Mouse (Mus musculus): ENCODE results near the gene Sulf2.

Sulf2 gene

DNA sequence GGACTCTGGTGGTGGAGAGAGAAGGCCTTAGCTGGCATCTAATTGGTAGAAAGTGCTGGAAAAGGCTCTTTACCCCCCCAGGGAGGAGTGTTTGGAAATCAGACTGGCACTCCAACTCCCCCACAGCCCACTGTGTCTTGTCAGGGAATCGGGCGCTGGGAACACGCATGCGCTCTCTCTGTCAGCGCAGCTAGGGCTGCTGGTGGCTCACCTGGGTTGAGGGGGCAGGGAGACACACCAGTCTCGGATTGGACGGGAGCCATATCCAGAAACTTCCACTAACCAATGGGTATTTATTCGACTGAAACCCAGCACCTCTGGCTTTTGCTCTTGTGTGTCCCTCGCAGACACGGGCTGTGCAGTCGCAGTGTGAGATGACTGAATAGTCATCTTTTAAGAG lies 42.5 kb downstream of the Sulf2 start:
- DNase-seq = no peak

DNA sequence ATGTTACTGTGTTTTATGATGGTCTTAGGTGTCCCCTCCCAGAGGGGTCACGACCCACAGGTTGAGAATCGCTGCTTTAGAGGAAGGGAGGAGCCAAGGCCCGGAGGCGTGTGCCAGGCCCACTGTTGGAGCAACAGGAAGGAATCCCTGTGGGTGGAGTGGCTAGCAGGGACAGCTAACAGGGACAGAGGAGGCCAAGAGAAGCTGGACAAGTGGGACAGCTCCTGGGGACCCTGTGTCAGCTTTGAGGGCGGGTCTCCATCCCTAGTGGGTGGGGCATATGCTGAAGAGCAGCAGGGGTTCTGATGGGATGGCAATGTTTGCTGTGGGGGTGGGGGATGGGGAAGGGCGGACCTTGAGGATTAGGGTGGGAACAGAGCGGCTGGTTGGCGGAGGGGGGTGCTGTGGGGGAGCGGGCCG lies 43.6 kb downstream of the Sulf2 start:
- DNase-seq = no peak

DNA sequence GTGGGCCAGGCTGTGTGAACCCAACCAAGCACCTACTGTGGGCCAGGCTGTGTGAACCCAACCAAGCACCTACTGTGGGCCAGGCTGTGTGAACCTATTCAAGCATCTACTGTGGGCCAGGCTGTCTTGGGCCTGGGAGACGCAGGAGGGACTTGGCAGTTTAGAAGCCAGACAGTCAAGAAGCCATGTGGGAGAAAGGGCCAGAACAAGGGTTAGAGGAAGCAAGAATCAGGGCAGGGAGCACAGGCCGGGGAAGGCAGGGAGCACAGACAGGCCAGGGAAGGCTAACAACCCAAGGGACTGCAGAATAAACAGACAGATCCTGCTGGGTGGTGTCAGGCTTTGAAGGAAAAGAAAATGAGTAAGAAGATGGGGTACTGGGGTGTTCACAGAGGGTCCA lies 44.2 kb downstream of the Sulf2 start:
- DNase-seq = no peak

DNA sequence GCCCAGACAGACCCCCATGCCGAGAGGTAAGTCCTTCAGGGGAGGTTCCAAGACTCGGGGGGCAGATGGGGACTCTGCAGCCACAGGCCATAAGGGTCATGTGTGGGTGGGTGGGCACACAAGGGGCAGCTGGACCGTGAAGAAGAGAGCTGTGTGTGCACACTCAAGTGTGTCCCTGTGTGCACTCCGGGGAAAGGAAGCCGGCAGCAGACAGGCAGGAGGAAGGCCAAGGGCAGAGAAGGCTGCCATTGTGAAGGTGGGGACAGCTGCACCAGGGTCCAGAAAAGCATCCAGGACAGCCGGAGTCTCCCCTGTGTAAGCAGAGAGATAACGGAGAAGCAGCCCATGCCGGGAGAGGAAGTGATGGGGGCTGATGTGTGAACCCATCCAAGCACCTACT lies 44.7 kb downstream of the Sulf2 start:
- no peak for DNase-seq

DNA sequence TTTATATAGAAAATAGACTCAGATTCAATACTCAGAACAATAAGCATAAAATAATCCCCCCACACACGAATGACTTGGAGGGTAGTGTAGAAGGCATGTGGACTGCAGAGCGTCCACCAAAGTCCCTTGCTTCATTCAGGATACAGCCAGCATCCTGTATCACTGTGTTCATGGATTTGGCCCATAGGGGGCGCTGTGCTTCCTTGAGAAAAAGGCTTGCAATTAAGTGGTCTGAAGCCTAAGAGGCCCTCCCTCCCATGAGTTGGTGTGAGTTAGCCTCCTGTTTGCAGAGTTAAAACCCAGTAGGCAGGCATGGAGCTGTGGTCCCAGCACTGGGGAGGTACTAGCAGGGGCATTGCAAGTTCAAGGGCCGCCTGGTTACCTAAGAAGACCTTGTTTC lies 47.1 kb downstream of the Sulf2 start:
- peak; percentile 80 for DNase-seq

DNA sequence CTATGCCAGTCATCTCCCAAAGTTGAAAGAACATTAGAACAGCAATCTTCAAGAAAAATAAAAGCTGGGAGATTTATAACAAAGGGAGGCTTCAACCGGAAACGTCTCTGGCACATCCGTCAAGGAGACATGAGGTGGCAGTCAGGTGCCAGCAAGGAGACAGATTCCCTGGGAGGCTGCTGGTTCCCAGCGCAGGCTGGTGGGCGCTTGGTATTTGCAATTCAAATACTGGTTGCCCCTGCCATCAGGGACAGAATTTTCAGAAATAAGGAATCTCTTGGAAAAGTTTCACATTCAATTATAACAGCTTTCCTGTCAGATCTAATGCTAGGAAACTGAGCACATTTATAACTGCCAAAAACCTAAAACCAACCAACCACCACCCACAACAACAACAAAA lies 47.6 kb downstream of the Sulf2 start:
- no peak for DNase-seq

DNA sequence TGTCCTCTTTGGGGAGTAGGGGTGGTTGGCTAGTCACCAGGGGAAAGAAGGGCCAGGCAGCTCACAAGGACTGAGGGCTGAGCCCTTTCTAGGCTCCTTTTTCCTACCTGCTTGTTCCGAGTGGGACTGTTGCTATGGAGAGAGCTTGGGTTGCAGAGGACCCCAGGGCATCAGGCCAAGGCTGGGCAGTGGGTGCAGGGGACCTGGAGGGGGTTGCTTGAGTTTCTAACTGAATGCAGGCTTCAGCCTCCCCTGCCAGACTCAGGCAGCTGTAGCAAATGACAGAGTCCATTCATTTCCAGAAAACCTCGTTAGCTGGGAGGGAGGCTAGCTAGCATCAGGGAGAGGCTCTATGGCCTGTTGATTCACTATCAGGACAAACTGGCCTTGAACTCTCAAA lies 48.8 kb downstream of the Sulf2 start:
- DNase-seq = peak; percentile 26

DNA sequence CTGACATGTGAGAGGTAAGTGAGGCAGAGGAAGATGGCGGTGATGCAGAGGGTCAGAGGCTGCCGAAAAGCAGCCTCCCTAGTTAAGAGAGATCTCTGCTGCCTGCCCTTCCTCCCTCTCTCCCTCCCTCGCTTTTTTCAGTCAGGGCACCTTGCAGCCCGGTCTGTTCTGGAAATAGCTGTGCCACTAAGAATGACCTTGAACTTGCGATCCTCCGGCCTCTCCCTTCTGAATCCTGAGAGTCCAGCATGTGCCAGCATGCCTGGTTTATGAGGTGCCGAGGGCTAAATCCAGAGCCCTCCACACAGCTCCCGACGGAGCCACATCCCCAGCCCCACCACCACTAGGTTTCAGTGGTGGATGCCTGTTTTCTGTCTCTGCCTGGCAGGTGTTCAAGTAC lies 49.6 kb downstream of the Sulf2 start:
- DNase-seq = no peak

DNA sequence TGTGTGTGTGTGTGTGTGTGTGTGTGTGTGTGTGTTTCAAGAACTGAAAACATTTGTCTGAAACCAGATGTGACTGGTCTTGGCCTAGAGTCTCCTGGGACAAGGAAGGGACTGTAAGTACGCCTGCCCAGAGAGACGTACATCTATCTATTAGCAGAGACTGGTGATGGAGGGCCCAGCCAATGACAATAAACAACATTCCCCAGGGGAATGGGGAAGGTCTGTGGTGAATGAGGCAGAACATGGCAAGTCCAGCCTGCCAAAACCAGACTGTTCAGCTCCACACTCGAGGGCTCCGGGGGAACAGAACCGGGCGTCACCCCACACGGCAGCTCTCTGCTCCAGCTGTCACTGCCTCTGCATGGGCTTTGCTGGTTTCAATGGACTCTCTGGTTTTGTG lies 52.6 kb downstream of the Sulf2 start:
- DNase-seq = no peak

DNA sequence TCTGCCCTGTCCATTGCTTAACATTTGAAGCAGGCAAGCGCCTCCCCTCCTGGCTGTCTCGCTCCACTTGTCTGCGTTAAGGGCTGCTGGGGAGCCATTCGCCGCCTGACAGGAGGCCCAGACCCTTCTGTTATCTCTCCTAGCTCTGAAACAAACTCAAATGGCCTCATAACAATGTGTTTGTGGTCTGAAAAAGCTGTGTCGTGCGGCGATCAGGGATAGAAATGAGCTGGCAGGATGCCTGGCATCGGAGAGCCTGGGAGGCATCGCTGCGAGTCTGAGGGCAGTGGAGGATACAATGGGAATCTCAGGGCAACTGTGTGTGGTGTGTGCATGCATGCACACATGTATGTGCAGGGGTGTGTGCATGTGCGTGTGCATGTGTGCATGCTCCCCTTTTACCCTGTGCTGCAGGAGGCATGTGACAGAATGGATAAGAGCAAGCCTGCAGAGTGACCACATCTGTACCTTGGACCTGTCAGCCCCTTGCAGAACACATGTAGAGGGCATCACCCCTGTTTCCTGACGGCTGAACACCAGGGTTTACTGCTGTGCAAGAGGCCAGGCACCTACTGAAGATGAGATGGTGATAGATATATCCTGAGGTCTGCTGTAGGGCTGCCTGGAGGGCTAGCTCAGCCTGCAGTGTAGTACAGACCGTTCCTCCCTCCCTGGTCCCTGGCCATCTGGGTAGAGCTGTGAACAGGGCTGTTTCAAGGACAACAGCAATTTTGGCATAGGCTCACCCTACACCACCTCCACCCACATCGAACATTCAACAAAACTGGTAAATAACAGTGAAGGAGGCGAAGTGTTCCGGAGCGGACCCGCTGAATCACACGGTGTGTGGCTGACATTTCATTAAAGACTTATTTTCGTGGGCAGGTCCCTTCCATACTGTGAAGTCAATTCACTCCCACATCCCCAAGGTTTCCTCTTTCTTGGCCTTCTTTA lies 54.9 kb downstream of the Sulf2 start:
- peak; percentile 32 for DNase-seq

DNA sequence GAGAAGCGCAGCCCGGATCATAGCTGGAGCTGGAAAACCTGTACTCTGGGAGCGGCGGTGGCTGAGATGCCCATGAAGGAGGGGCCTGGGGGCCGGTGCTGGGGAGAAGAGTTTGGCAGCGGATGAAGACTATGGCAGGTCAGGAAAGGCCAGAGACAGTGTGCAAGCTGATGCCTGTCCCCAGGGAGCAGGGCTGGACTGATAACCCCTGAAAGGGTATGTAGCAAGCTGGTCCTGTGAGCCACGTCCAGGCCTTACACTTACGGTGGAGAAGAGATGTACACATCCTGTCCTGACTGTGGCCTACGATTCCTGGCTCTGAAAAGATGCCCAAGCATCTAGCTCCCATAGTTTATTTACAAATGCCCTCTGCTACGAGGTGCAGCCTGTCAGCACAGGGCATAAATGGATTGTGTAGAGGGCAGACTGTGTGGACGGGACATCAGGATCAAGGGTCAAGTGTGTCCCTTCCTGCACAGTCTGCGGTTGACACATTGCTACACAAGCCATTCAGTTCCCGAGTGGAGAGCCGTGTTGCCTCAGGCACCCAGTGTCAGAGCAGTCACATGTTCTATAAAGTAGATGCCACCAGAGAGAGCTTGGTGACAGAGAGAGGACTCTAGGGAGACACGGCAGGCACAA lies 57.0 kb downstream of the Sulf2 start:
- DNase-seq = no peak

DNA sequence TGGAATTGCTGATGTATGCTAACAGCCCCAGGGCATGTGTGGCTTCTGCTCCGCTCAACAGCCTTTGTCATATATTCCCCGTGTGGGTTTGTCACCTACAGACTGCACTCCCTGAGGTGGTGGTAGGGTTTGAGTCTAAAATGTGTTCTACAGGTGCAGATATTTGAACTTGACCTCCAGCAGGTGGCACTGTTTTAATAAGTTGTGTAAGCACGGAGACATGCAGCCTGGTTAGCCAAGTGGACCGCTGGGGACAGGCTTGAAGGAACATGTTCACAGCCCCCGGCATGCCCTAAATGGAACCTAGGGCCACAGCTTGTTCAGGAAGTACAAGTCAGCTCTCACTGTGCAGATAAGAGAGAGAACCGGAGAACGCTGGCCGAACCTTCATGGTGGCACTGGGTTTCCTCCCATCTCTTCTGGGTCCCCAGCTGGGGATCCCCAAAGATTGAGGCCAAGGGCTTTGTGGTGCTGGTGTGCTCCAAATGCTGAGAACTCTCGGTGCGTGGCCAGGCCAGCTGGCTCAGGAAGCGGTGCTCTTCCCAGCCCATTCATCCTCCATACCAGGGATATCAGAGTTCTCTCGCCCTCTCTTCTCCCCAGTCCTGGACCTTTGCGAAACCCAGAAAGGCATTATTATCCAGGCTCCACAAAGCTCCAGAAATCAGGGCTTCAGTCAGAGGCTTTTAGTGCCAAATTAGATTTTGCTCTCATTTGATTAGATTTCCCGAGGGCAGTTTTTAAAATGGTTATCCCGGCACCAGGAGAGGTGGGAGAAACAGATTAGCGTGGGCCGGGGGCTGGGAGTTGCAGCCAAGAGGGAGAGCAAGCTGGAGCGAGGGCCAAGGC lies 57.8 kb downstream of the Sulf2 start:
- no peak for DNase-seq

DNA sequence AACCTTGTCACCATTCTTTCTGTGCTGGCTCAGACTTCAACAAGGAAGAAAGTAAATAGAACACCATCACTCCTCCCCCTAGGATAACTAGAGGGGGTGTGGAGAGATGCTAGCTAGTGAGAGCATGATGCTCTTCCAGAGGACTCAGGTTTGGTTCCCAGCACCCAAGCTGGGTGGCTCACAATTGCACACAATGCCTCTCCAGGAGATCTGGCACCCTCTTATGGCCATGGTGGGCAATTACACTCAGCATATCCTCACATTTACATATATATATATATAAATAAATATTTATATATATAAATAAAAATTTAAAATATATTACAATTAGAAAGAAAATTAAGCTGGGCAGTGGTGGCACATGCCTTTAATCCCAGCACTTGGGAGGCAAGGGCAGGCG lies 58.6 kb downstream of the Sulf2 start:
- no peak for DNase-seq

DNA sequence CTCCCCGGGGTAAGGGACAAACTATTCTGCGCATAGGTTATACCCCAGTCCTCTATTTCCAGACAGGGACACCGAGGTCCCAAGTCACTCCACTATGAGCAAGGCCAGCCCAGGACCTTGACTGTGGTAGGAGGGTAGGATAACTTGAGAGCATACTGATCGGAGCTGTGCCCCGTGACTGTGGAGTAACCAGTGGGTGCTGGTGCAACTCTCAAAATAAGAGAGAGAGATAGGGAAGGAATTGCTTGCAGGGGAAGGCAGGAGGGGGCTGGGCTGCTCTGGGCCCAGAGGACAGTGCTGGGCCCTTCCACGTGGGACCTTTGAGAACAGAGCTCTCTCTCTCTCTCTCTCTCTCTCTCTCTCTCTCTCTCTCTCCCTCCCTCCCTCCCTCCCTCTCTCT lies 59.2 kb downstream of the Sulf2 start:
- DNase-seq = no peak

DNA sequence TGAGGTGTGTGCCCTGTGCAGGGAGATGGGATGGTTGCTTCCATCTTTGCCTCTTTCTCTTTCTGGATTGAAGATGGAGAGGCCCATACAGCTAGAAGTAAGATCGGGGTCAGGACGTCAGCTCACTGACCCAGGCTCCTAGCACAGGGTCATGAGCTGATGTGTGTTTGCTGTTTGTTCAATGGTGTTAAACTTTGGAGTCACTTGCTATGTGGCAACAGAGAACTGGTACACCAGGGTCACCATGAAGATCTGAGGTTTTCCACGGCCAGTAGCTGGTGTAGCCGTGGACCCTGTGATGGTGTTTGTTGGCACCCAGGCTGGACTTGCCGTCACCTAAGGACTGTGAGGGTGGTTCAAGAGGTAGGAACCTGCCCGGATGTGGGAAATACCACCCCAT lies 63.1 kb downstream of the Sulf2 start:
- DNase-seq = no peak

DNA sequence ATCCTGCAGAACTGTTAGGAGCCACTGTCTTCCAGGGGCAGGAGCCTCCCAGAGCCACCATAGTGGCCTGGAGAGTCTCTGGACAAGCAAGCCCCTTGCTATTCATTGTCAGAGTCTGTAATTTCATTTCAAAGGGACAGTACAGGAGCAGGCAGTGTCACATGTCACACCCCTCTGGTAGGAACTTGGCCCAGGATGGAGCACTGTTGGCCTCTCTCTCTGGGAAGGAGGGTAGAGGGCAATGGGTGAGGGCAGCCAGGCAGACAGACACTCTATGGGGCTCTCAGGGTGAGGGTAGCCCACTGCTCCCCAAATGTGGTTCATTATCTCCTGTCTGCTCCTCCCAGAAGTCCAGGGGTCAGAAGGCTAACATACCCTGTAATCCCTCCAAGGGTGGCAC lies 63.9 kb downstream of the Sulf2 start:
- no peak for DNase-seq

DNA sequence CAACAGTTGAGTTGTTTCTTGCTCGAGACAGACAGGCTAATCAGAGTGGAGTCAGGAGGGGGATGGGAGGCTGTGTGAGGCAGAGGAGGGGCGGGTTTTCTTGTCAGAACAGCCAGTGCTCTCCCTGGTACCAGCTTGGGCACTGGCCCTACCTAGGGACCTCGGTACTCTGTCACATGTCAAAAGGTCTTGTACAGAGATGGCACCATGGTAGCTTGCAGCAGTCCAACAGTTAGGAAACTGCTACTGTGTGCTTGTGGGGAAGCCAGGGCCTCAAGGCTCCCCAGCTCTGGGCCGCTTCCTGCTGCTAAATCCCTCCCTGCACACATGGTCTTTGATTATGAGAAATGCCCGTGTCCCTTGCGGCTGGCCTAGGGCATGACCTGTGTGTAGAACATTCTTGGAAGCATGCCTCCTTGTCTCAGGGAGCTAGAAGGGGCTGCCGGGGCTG lies 65.3 kb downstream of the Sulf2 start:
- DNase-seq = no peak

DNA sequence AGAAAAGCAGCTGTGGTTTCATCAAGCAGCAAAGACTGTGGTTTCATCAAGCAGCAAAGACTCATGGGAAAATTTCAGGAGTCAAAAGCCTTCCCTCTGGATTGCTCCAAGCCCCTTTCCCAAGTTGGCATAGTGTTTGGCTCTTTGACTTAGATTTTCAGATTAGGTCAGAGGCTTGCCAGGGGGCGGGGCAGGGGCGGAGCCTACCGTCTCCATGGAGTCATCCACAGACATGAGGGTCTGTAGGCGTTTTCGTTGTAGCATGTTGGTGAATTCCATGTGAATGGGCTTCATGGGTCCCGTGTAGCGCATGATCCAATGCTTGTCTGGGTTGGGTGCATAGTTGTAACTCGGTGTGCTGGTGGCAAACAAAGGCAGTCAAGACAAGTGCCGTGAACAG lies 66.5 kb downstream of the Sulf2 start:
- no peak for DNase-seq

DNA sequence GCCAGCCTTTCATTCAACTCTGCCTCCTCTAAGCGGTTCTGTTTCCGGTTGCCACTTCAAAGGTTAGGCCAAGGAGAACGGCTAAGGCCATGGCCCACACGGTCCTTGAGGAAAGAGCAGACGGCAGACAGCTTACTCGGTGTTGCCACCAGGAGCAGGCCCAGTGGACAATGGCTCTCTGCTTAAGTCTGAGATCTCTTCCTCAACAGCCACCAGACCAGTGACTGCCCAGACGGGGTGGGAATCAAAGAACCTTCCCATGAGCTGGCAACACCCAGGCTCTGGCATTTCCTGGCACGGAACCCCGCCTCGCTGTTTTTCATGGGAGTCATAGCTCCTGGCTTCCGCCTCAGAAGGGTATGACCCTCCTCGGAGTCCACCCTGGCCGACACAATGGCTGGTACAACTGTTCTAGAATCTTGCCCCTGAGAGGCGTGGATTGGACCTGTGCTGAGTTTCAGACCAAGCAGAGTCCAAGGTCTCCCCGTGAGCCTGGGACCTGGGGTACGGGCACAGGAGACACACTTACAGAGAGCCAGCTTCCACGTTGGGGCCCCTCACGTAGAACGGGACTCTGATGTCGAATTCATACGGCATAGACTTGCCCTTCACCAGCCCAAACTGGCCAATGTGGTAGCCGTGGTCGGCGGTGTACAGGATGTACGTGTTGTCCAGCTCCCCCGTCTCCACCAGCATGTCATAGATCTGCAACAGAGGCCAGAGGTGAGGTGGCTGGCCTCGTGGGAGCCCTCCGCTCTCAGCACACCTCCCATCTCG lies 68.8 kb downstream of the Sulf2 start:
- DNase-seq = no peak

DNA sequence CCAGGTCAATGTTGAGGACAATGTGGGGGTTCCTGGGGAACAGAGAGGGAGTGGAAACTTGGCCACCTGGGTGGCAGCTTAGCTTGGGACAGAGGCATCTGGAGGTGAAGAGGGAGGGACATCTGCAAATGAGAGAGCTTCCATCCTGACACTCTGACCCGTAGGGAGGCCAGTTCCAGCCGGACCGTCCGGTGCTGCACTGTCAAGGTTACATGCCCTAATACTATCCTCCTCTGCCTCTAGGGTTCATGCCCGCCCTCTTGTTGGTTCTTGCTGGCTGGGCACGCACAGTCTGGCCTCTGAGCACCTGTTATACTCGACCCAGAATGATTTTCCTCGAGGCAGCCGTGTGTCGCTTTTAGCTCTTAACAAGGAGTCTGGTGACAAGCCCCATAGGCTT lies 69.7 kb downstream of the Sulf2 start:
- no peak for DNase-seq

DNA sequence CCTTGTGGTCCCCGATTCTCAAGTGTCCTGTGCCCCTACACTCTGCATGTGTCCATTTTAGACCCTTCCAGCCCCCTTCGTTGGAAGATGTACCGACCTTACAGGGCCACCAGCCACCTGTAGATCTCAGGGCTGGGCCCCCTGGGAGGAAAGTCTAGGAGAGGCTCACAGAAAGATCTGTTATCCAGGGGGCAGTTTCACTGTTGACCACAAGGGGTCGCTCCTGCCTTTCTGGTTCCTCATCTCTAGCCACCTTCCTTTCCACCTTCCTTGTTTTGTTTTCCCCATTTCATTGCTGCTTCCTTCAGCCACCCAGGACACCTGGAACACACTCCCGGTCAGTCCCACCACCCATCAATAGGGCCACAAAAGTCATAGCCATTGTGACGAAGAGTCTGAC lies 70.5 kb downstream of the Sulf2 start:
- peak; percentile 44 for DNase-seq

DNA sequence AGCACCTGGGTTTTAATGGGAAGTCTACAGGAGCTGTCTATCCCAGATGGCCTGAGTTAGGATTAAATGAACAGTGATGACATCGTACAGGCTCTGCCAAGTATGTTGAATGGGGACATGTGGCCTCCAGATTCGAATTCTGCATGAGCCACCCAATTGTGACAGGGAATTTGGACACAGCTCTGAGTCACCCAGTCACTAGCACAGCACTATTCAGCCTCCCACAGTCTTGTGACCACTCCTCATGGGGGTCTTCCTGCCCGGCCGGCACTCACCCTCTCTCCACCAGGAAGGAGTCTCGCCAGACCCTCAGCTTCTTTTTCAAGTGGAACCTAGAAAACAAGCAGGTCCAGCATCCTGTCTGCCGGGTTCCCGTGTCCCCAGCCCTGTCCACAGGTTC lies 71.4 kb downstream of the Sulf2 start:
- DNase-seq = no peak

DNA sequence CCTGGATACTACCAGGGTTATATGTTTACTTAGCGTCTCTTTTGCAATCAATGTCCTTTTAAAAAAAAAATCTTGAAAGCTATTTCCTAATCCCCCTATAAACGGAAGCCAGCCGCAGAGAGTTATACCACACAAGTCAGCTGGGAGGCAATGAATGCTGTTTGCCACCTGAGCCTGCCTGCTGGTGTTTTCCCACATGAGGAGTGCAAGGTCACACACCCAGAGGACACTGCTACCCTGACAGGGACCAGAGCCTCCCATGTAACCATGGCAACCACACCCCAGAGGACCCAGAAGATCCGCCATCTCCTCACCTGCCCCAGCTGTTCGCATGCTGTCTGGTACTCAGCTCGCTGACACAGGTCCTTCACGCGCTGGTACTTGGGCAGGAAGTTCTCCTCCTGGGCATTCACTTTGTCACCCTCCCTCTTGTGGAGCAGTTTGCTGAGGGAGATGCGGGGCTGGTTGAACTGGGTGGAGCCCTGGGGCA lies 71.9 kb downstream of the Sulf2 start:
- DNase-seq = no peak
